Mouse (Mus musculus): ENCODE results near the gene Oaz2. TPM values are rescaled to one million over a fixed set of nuclear protein-coding genes. Genes with fewer than 3 reads are reported as not detected.
"Not testable (repeated sequence)": the region's sequence is repeated elsewhere in the genome, so short reads cannot be mapped to it uniquely, and the experiment has no call there.

The Oaz2 gene
- polyA plus RNA-seq, 1 experiment from 2014 or later, result 407 TPM

- Histone ChIP-seq H3K4me1 (ENCODE audit: control insufficient read depth, insufficient read depth, low read length) (no peaks in the 10 kb centered on the region; the same call in 1 of the 2 replicates), H3K9ac (ENCODE audit: low read depth, low read length) (no peak overlapping the region), H3K4me3 (ENCODE audit: low read depth, low read length) (no peak overlapping the region), H3K27me3 (ENCODE audit: control insufficient read depth, insufficient read depth, low read depth, low read length) (no peaks in the 10 kb centered on the region), H3K9me3 (replicated peaks; ENCODE audit: control insufficient read depth, low read length, poor library complexity, severe bottlenecking) (no peaks in the 10 kb centered on the region), H3K36me3 (ENCODE audit: control insufficient read depth, insufficient read depth, low read length) (no peaks in the 10 kb centered on the region), H3K4me2 (ENCODE audit: low read length) (no peak overlapping the region), H3K27ac (ENCODE audit: low read length) (no peak overlapping the region)
- no peak for ATAC-seq
- 57% methylated on average over 3 of the region's 3 CpGs for WGBS
Observed at GRCm38 (mm10) chr9:65645984-65646383, 21.8 kb upstream of the Oaz2 start.

GRCm38 (mm10) chr9:65646782-65647181 lies 21.0 kb upstream of the Oaz2 start:
- no peak overlapping the region for H3K27ac ChIP-seq (ENCODE audit: low read length)
- WGBS, result 95% methylated on average over 2 of the region's 2 CpGs
- no peaks in the 10 kb centered on the region for H3K36me3 ChIP-seq (ENCODE audit: control insufficient read depth, insufficient read depth, low read length)
- no peak overlapping the region for H3K4me3 ChIP-seq (ENCODE audit: low read depth, low read length)
- no peak for ATAC-seq
- H3K9me3 ChIP-seq (replicated peaks; ENCODE audit: control insufficient read depth, low read length, poor library complexity, severe bottlenecking), result no peaks in the 10 kb centered on the region
- H3K9ac ChIP-seq (ENCODE audit: low read depth, low read length), result no peak overlapping the region
- no peaks in the 10 kb centered on the region; the same call in 1 of the 2 replicates for H3K4me1 ChIP-seq (ENCODE audit: control insufficient read depth, insufficient read depth, low read length)
- no peaks in the 10 kb centered on the region for H3K27me3 ChIP-seq (ENCODE audit: control insufficient read depth, insufficient read depth, low read depth, low read length)
- H3K4me2 ChIP-seq (ENCODE audit: low read length), result no peak overlapping the region

GRCm38 (mm10) chr9:65648730-65649129 lies 19.1 kb upstream of the Oaz2 start:
- Histone ChIP-seq H3K4me2 (ENCODE audit: low read length) (no peak overlapping the region), H3K4me3 (ENCODE audit: low read depth, low read length) (no peak overlapping the region), H3K4me1 (ENCODE audit: control insufficient read depth, insufficient read depth, low read length) (no peaks in the 10 kb centered on the region), H3K9ac (ENCODE audit: low read depth, low read length) (no peak overlapping the region), H3K27me3 (ENCODE audit: control insufficient read depth, insufficient read depth, low read depth, low read length) (no peaks in the 10 kb centered on the region), H3K27ac (ENCODE audit: low read length) (no peak overlapping the region), H3K36me3 (ENCODE audit: control insufficient read depth, insufficient read depth, low read length) (no peaks in the 10 kb centered on the region), H3K9me3 (replicated peaks; ENCODE audit: control insufficient read depth, low read length, poor library complexity, severe bottlenecking) (no peaks in the 10 kb centered on the region)
- WGBS, result 95% methylated on average over 13 of the region's 13 CpGs
- no peak for ATAC-seq

GRCm38 (mm10) chr9:65649997-65650396 lies 17.8 kb upstream of the Oaz2 start:
- ATAC-seq, result no peak
- Histone ChIP-seq H3K27ac (ENCODE audit: low read length) (no peak overlapping the region), H3K9me3 (replicated peaks; ENCODE audit: control insufficient read depth, low read length, poor library complexity, severe bottlenecking) (no peaks in the 10 kb centered on the region), H3K27me3 (ENCODE audit: control insufficient read depth, insufficient read depth, low read depth, low read length) (no peaks in the 10 kb centered on the region), H3K4me1 (ENCODE audit: control insufficient read depth, insufficient read depth, low read length) (no peaks in the 10 kb centered on the region), H3K4me3 (ENCODE audit: low read depth, low read length) (no peak overlapping the region), H3K36me3 (ENCODE audit: control insufficient read depth, insufficient read depth, low read length) (no peaks in the 10 kb centered on the region), H3K4me2 (ENCODE audit: low read length) (no peak overlapping the region), H3K9ac (ENCODE audit: low read depth, low read length) (no peak overlapping the region)
- 56% methylated on average over 1 of the region's 1 CpGs for WGBS

- H3K9me3 ChIP-seq (replicated peaks; ENCODE audit: control insufficient read depth, low read length, poor library complexity, severe bottlenecking); H3K36me3 ChIP-seq (ENCODE audit: control insufficient read depth, insufficient read depth, low read length); ATAC-seq; H3K27ac ChIP-seq (ENCODE audit: low read length); H3K4me1 ChIP-seq (ENCODE audit: control insufficient read depth, insufficient read depth, low read length); H3K4me2 ChIP-seq (ENCODE audit: low read length); H3K27me3 ChIP-seq (ENCODE audit: control insufficient read depth, insufficient read depth, low read depth, low read length); H3K9ac ChIP-seq (ENCODE audit: low read depth, low read length); H3K4me3 ChIP-seq (ENCODE audit: low read depth, low read length): not testable (repeated sequence)
- WGBS, result 95% methylated on average over 1 of the region's 1 CpGs
Observed at GRCm38 (mm10) chr9:65651957-65652356, 15.8 kb upstream of the Oaz2 start.

GRCm38 (mm10) chr9:65653741-65654140 lies 14.1 kb upstream of the Oaz2 start:
- H3K9me3 ChIP-seq (replicated peaks; ENCODE audit: control insufficient read depth, low read length, poor library complexity, severe bottlenecking), result no peaks in the 10 kb centered on the region
- no peak overlapping the region for H3K9ac ChIP-seq (ENCODE audit: low read depth, low read length)
- H3K4me1 ChIP-seq (ENCODE audit: control insufficient read depth, insufficient read depth, low read length), result no peaks in the 10 kb centered on the region
- WGBS, result 98% methylated on average over 4 of the region's 4 CpGs
- no peaks in the 10 kb centered on the region for H3K36me3 ChIP-seq (ENCODE audit: control insufficient read depth, insufficient read depth, low read length)
- ATAC-seq, result no peak
- no peak overlapping the region for H3K27ac ChIP-seq (ENCODE audit: low read length)
- no peak overlapping the region for H3K4me2 ChIP-seq (ENCODE audit: low read length)
- H3K4me3 ChIP-seq (ENCODE audit: low read depth, low read length), result no peak overlapping the region
- no peaks in the 10 kb centered on the region for H3K27me3 ChIP-seq (ENCODE audit: control insufficient read depth, insufficient read depth, low read depth, low read length)

- Histone ChIP-seq H3K4me2 (ENCODE audit: low read length) (no peak overlapping the region), H3K27me3 (ENCODE audit: control insufficient read depth, insufficient read depth, low read depth, low read length) (no peaks in the 10 kb centered on the region), H3K4me3 (ENCODE audit: low read depth, low read length) (no peak overlapping the region), H3K4me1 (ENCODE audit: control insufficient read depth, insufficient read depth, low read length) (no peaks in the 10 kb centered on the region), H3K27ac (ENCODE audit: low read length) (no peak overlapping the region), H3K9me3 (replicated peaks; ENCODE audit: control insufficient read depth, low read length, poor library complexity, severe bottlenecking) (no peaks in the 10 kb centered on the region), H3K36me3 (ENCODE audit: control insufficient read depth, insufficient read depth, low read length) (no peaks in the 10 kb centered on the region), H3K9ac (ENCODE audit: low read depth, low read length) (no peak overlapping the region)
- ATAC-seq, result no peak
- WGBS, result 91% methylated on average over 3 of the region's 3 CpGs
Observed at GRCm38 (mm10) chr9:65654700-65655237, 13.0 kb upstream of the Oaz2 start.

GRCm38 (mm10) chr9:65655540-65655939 lies 12.3 kb upstream of the Oaz2 start:
- ATAC-seq, result no peak
- Histone ChIP-seq H3K27me3 (ENCODE audit: control insufficient read depth, insufficient read depth, low read depth, low read length) (no peaks in the 10 kb centered on the region), H3K4me1 (ENCODE audit: control insufficient read depth, insufficient read depth, low read length) (no peaks in the 10 kb centered on the region), H3K9me3 (replicated peaks; ENCODE audit: control insufficient read depth, low read length, poor library complexity, severe bottlenecking) (no peaks in the 10 kb centered on the region), H3K4me2 (ENCODE audit: low read length) (no peak overlapping the region), H3K27ac (ENCODE audit: low read length) (no peak overlapping the region), H3K9ac (ENCODE audit: low read depth, low read length) (no peak overlapping the region), H3K36me3 (ENCODE audit: control insufficient read depth, insufficient read depth, low read length) (no peaks in the 10 kb centered on the region), H3K4me3 (ENCODE audit: low read depth, low read length) (no peak overlapping the region)
- 88% methylated on average over 8 of the region's 8 CpGs for WGBS

- no peak for ATAC-seq
- no peak overlapping the region for H3K4me2 ChIP-seq (ENCODE audit: low read length)
- WGBS, result 74% methylated on average over 3 of the region's 3 CpGs
- H3K4me1 ChIP-seq (ENCODE audit: control insufficient read depth, insufficient read depth, low read length), result no peaks in the 10 kb centered on the region
- no peaks in the 10 kb centered on the region for H3K9me3 ChIP-seq (replicated peaks; ENCODE audit: control insufficient read depth, low read length, poor library complexity, severe bottlenecking)
- no peak overlapping the region for H3K27ac ChIP-seq (ENCODE audit: low read length)
- no peaks in the 10 kb centered on the region for H3K27me3 ChIP-seq (ENCODE audit: control insufficient read depth, insufficient read depth, low read depth, low read length)
- H3K4me3 ChIP-seq (ENCODE audit: low read depth, low read length), result no peak overlapping the region
- H3K9ac ChIP-seq (ENCODE audit: low read depth, low read length), result no peak overlapping the region
- no peaks in the 10 kb centered on the region for H3K36me3 ChIP-seq (ENCODE audit: control insufficient read depth, insufficient read depth, low read length)
Observed at GRCm38 (mm10) chr9:65657218-65657617, 10.6 kb upstream of the Oaz2 start.

Data from midbrain, embryonic 16.5 days (tissue).